Mouse (Mus musculus): ENCODE measurements around the gene Lbhd1. TPM values are rescaled to one million over a fixed set of nuclear protein-coding genes. Genes with fewer than 3 reads are reported as not detected.

The Lbhd1 gene
- polyA plus RNA-seq, 1 experiment from 2014 or later = 11.2 TPM

Other genes with a start within 250 kb of the Lbhd1 start
- gene Chrm1, start 219.9 kb upstream of the Lbhd1 start, polyA plus RNA-seq (2021; fragmentation: Nextera tagmentation) = 41.2 and 88.0 TPM in 2 replicates
- gene Slc3a2, start 160.4 kb upstream of the Lbhd1 start, polyA plus RNA-seq (2021; fragmentation: Nextera tagmentation) = 169 and 178 TPM in 2 replicates
- gene Wdr74, start 147.9 kb upstream of the Lbhd1 start, polyA plus RNA-seq (2021; fragmentation: Nextera tagmentation) = 57.2 and 64.9 TPM in 2 replicates
- gene 1700092M07Rik, start 143.0 kb upstream of the Lbhd1 start, polyA plus RNA-seq (2021; fragmentation: Nextera tagmentation) = not detected in 2 replicates
- gene Stx5a, start 142.3 kb upstream of the Lbhd1 start, polyA plus RNA-seq (2021; fragmentation: Nextera tagmentation) = 33.4 and 33.5 TPM in 2 replicates
- gene Nxf1, start 126.7 kb upstream of the Lbhd1 start, polyA plus RNA-seq (2021; fragmentation: Nextera tagmentation) = 23.9 and 27.6 TPM in 2 replicates
- 234 and 250 TPM in 2 replicates for gene Tmem223, start 112.7 kb upstream of the Lbhd1 start, polyA plus RNA-seq (2021; fragmentation: Nextera tagmentation)
- 28.2 and 37.0 TPM in 2 replicates for gene Tmem179b, start 109.3 kb upstream of the Lbhd1 start, polyA plus RNA-seq (2021; fragmentation: Nextera tagmentation)
- gene Taf6l, start 97.3 kb upstream of the Lbhd1 start, polyA plus RNA-seq (2021; fragmentation: Nextera tagmentation) = 11.5 and 16.0 TPM in 2 replicates
- gene Polr2g, start 85.2 kb upstream of the Lbhd1 start, polyA plus RNA-seq (2021; fragmentation: Nextera tagmentation) = 224 and 251 TPM in 2 replicates
- gene Zbtb3, start 81.2 kb upstream of the Lbhd1 start, polyA plus RNA-seq (2021; fragmentation: Nextera tagmentation) = 2.2 and 3.2 TPM in 2 replicates
- 22.4 and 24.7 TPM in 2 replicates for gene Ttc9c, start 64.4 kb upstream of the Lbhd1 start, polyA plus RNA-seq (2021; fragmentation: Nextera tagmentation)
- gene Hnrnpul2, start 63.7 kb upstream of the Lbhd1 start, polyA plus RNA-seq (2021; fragmentation: Nextera tagmentation) = 5.9 and 11.9 TPM in 2 replicates
- not detected in 2 replicates for gene AC129217.1, start 54.0 kb upstream of the Lbhd1 start, polyA plus RNA-seq (2021; fragmentation: Nextera tagmentation)
- gene Bscl2, start 46.3 kb upstream of the Lbhd1 start, polyA plus RNA-seq (2021; fragmentation: Nextera tagmentation) = 80.3 and 99.9 TPM in 2 replicates
- gene Gng3, start 44.5 kb upstream of the Lbhd1 start, polyA plus RNA-seq (2021; fragmentation: Nextera tagmentation) = 271 and 278 TPM in 2 replicates
- gene Lrrn4cl, start 33.0 kb upstream of the Lbhd1 start, polyA plus RNA-seq (2021; fragmentation: Nextera tagmentation) = 0.28 and 0.50 TPM in 2 replicates
- gene Ubxn1, start 12.2 kb upstream of the Lbhd1 start, polyA plus RNA-seq (2021; fragmentation: Nextera tagmentation) = 157 and 163 TPM in 2 replicates
- 68.8 and 84.0 TPM in 2 replicates for gene Uqcc3, start 2.8 kb upstream of the Lbhd1 start, polyA plus RNA-seq (2021; fragmentation: Nextera tagmentation)
- not detected in 2 replicates for gene Gm49403, start 198 bp downstream of the Lbhd1 start, polyA plus RNA-seq (2021; fragmentation: Nextera tagmentation)
- 71.4 and 81.8 TPM in 2 replicates for gene 1810009A15Rik, start 5.1 kb downstream of the Lbhd1 start, polyA plus RNA-seq (2021; fragmentation: Nextera tagmentation)
- 5.9 and 13.0 TPM in 2 replicates for gene Gm49416, start 5.2 kb downstream of the Lbhd1 start, polyA plus RNA-seq (2021; fragmentation: Nextera tagmentation)
- 6.4 and 8.5 TPM in 2 replicates for gene Ints5, start 9.3 kb downstream of the Lbhd1 start, polyA plus RNA-seq (2021; fragmentation: Nextera tagmentation)
- gene Ganab, start 14.3 kb downstream of the Lbhd1 start, polyA plus RNA-seq (2021; fragmentation: Nextera tagmentation) = 15.2 and 19.0 TPM in 2 replicates
- gene B3gat3, start 36.6 kb downstream of the Lbhd1 start, polyA plus RNA-seq (2021; fragmentation: Nextera tagmentation) = 49.0 and 67.5 TPM in 2 replicates
- gene Rom1, start 45.6 kb downstream of the Lbhd1 start, polyA plus RNA-seq (2021; fragmentation: Nextera tagmentation) = 4.9 and 6.0 TPM in 2 replicates
- gene Eml3, start 45.8 kb downstream of the Lbhd1 start, polyA plus RNA-seq (2021; fragmentation: Nextera tagmentation) = 3.1 and 4.0 TPM in 2 replicates
- gene Mta2, start 58.1 kb downstream of the Lbhd1 start, polyA plus RNA-seq (2021; fragmentation: Nextera tagmentation) = 20.4 and 23.0 TPM in 2 replicates
- gene Tut1, start 70.1 kb downstream of the Lbhd1 start, polyA plus RNA-seq (2021; fragmentation: Nextera tagmentation) = 10.3 and 11.3 TPM in 2 replicates
- 432 and 459 TPM in 2 replicates for gene Eef1g, start 83.3 kb downstream of the Lbhd1 start, polyA plus RNA-seq (2021; fragmentation: Nextera tagmentation)
- gene Ahnak, start 105.6 kb downstream of the Lbhd1 start, polyA plus RNA-seq (2021; fragmentation: Nextera tagmentation) = 4.5 and 4.9 TPM in 2 replicates
- not detected in 2 replicates for gene Scgb1a1, start 204.2 kb downstream of the Lbhd1 start, polyA plus RNA-seq (2021; fragmentation: Nextera tagmentation)

All from left cerebral cortex, adult 6 months (tissue).